Mouse (Mus musculus) cortical plate, adult 2 months (tissue): ENCODE data around the gene Pold2. TPM values are rescaled to one million over a fixed set of nuclear protein-coding genes. Genes with fewer than 3 reads are reported as not detected.

ENCODE experiments used
- H3K27ac ChIP-seq: fragments of 200-500 bp; 2 replicates; pipeline ENCODE4 v1.5.1; 2012; ENCODE audit warnings: low read length, control low read depth, inconsistent platforms; ENCODE audit not compliant: insufficient read depth
- H3K4me1 ChIP-seq: fragments of 200-500 bp; 2 replicates; pipeline ENCODE4 v1.6.1; 2011; ENCODE audit warnings: low read length; ENCODE audit not compliant: control insufficient read depth, insufficient read depth
- H3K4me3 ChIP-seq: fragments of 200-500 bp; 2 replicates; pipeline ENCODE4 v1.5.1; 2011; ENCODE audit warnings: mild to moderate bottlenecking, low read length, control low read depth; ENCODE audit not compliant: insufficient read depth
- CTCF ChIP-seq: fragments of 200-500 bp; IDR thresholded peaks from 2 replicates; pipeline ENCODE4 v1.5.1; 2011; ENCODE audit warnings: mild to moderate bottlenecking, control low read depth, low read length; ENCODE audit not compliant: insufficient read depth; ENCODE audit errors: extremely low read depth
- POLR2A ChIP-seq: fragments of 200-500 bp; IDR thresholded peaks from 2 replicates; pipeline ENCODE4 v1.6.1; 2011; ENCODE audit warnings: mild to moderate bottlenecking, low read length, control low read depth; ENCODE audit not compliant: insufficient read depth; ENCODE audit errors: extremely low read depth
- polyA plus RNA-seq: library from polyadenylated mRNA; depleted of rRNA; stranded (reverse); fragments of >200 nt; gene quantifications from 2 replicates; pipeline ENCODE4 v1.2.3, GENCODE M21; 2012; rRNA removed

The Pold2 gene
- polyA plus RNA-seq, 1 experiment, result 26.3 TPM

DNA sequence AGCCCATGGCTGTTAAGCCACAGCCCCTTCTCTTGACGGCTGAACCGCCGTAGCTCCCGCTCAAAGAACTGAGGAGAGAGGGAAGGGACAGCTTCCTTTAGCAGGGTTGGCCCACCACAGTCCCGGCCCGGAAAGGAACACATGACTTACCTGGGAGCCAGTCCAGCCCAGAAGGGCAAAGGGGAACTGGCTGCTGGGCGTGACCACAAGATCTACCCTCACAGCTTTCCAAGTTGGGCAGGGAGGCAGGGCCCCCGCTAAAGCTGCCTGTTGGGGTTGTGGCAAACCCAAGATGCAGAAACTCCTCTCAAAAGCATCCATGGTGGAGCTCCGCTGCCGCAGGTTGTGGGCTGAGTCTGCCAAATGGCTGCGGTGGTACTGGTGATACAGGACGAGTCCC, 48.8 kb downstream of the Pold2 start:
- TF ChIP-seq CTCF, result no peak
- Histone ChIP-seq H3K4me1 (no peaks in the 10 kb centered on the region), H3K4me3 (no peak overlapping the region), H3K27ac (no peak overlapping the region)

DNA sequence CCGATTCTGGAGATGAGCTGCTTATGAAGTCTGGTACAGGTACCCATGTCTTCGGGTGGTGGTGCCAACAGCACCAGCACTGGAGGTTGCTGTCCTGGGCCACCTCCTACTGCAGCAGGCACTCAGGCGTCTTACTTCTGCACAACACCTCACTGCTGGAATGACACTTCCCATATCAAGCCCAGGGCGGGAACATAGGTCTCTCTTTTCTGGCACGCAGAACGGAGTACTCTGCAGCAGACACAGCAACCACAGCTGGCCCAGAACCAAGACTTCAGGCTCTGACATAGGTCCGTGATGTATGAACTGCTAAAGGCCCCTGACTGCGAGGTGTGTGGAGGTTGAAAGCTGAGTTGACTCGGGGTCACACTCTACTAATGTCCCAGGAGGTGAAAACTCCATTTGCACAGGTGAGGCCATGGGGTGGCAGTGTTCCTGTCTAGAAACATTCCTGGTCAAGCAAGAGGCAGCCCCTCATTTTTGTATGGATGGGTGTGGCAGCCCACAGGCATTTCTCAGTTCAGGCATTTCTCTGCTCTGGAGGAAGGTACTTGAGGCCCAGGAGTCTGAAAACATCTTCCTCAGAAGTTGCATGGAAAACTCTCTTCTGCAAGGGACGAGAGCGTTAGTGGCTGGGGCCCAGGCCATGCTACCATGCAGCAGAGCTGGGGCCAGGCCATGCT, 49.4 kb downstream of the Pold2 start:
- Histone ChIP-seq H3K27ac (no peak overlapping the region), H3K4me3 (no peak overlapping the region), H3K4me1 (no peaks in the 10 kb centered on the region)
- TF ChIP-seq CTCF (no peak), POLR2A (no peak)

DNA sequence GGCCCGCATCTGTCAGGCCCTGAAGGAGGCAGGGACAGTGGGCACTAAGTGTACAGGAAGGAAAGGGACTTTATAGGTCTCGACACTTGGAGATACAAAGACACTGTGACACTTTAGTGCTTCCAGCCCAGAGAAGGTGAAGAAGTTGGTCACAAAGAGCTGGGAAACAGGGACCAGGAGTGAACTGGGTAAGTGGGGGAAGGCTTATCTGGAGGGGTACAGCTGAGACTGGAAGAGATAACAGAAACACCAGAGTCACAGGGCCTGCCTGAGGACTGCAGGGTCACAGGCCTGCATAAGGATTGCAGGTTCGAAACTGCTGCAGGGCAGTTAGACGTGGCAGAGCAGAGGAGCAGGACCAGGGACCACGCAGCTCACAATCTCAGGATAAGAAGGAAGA, 50.2 kb downstream of the Pold2 start:
- Histone ChIP-seq H3K4me1 (no peaks in the 10 kb centered on the region), H3K27ac (no peak overlapping the region), H3K4me3 (no peak overlapping the region)
- no peak for TF ChIP-seq POLR2A
- no peak for TF ChIP-seq CTCF

DNA sequence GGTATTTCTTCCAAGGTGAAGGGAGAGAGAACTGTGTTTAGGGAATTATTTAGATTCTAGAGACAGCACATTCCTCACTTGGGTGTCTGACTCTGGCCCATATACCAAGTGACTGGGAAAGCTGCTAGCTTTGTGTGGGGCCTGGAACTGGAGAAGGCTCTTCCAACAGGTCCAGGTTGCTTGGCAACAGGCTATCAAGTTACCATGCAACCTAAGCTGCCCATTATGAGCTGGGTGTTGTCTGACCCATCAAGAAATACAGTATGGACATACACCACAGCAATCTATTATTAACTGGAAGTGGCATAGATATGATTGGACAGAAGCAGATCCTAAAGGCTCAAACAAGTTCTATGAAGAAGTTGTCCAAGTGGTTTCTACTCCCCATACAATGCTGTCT, 52.7 kb downstream of the Pold2 start:
- Histone ChIP-seq H3K4me3 (no peak overlapping the region), H3K4me1 (no peaks in the 10 kb centered on the region), H3K27ac (no peak overlapping the region)
- TF ChIP-seq CTCF (no peak), POLR2A (no peak)

Other genes starting within 250 kb of the Pold2 start
- gene Mrps24, start 162.6 kb downstream of the Pold2 start, polyA plus RNA-seq, result 96.6 and 109 TPM in 2 replicates
- 33.0 and 35.1 TPM in 2 replicates for gene Urgcp, start 115.9 kb downstream of the Pold2 start, polyA plus RNA-seq
- 78.1 and 82.8 TPM in 2 replicates for gene Dbnl, start 89.8 kb downstream of the Pold2 start, polyA plus RNA-seq
- gene Pgam2, start 74.6 kb downstream of the Pold2 start, polyA plus RNA-seq, result 7.7 and 12.4 TPM in 2 replicates
- 10.6 and 11.0 TPM in 2 replicates for gene Polm, start 40.3 kb downstream of the Pold2 start, polyA plus RNA-seq
- gene Aebp1, start 16.3 kb downstream of the Pold2 start, polyA plus RNA-seq, result 11.3 and 14.0 TPM in 2 replicates
- gene Myl7, start 20.5 kb upstream of the Pold2 start, polyA plus RNA-seq, result not detected in 2 replicates
- 0.86 and 1.4 TPM in 2 replicates for gene Gck, start 71.8 kb upstream of the Pold2 start, polyA plus RNA-seq
- 64.7 and 65.3 TPM in 2 replicates for gene Ykt6, start 77.4 kb upstream of the Pold2 start, polyA plus RNA-seq
- 499 and 547 TPM in 2 replicates for gene Camk2b, start 188.1 kb upstream of the Pold2 start, polyA plus RNA-seq